Mouse (Mus musculus) gastrocnemius, postnatal 25 days (tissue): ENCODE measurements around the gene Sumo2. TPM values are rescaled to one million over a fixed set of nuclear protein-coding genes. Genes with fewer than 3 reads are reported as not detected.
"Not testable (repeated sequence)": the region's sequence is repeated elsewhere in the genome, so short reads cannot be mapped to it uniquely, and the experiment has no call there.

Experiments
- DNase-seq: peaks from one replicate; pipeline ENCODE4 v3.0.0; 2022
- total RNA-seq, 2 experiments: library from RNA; stranded (reverse); gene quantifications; 1 replicate in 1 of 2; 2 replicates in 1 of 2; pipeline ENCODE4 v1.2.3; 2021

Sumo2 gene
- total RNA-seq, 2 experiments from 2014 or later = 119 to 122 TPM

- peak; percentile 50 for DNase-seq
These were observed 52.4 kb downstream of the Sumo2 start for GRCm38 (mm10) chr11:115483726-115484125.

- no peak for DNase-seq
These were observed 52.8 kb downstream of the Sumo2 start for GRCm38 (mm10) chr11:115483278-115483677.

- no peak for DNase-seq
These were observed 54.4 kb downstream of the Sumo2 start for GRCm38 (mm10) chr11:115481553-115482259.

GRCm38 (mm10) chr11:115478296-115478938, 57.7 kb downstream of the Sumo2 start:
- DNase-seq = no peak

GRCm38 (mm10) chr11:115477388-115477787, 58.7 kb downstream of the Sumo2 start:
- DNase-seq = not testable (repeated sequence)

- not testable (repeated sequence) for DNase-seq
These were observed 59.4 kb downstream of the Sumo2 start for GRCm38 (mm10) chr11:115476630-115477029.

- DNase-seq = no peak
These were observed 60.3 kb downstream of the Sumo2 start for GRCm38 (mm10) chr11:115475758-115476237.

- peak; percentile 94 for DNase-seq
These were observed 60.9 kb downstream of the Sumo2 start, which contains the start of gene Armc7 for GRCm38 (mm10) chr11:115475025-115475757. Gene Armc7, plus strand, starts transcription at chr11:115475667.

GRCm38 (mm10) chr11:115473626-115474275, 62.3 kb downstream of the Sumo2 start:
- DNase-seq = peak; percentile 80

Other genes with a start within 250 kb of the Sumo2 start
- 1 to 10 TPM; 2.9 to 3.6 TPM for gene Fads6, start 238.6 kb downstream of the Sumo2 start, total RNA-seq
- gene Otop2, start 229.1 kb downstream of the Sumo2 start, total RNA-seq = not detected
- gene Ush1g, start 214.2 kb downstream of the Sumo2 start, total RNA-seq = under 1 TPM; 0.56 to 0.97 TPM
- not detected for gene Otop3, start 201.5 kb downstream of the Sumo2 start, total RNA-seq
- 1 to 10 TPM; 1.4 to 2.8 TPM for gene Hid1, start 168.5 kb downstream of the Sumo2 start, total RNA-seq
- gene Cdr2l, start 154.4 kb downstream of the Sumo2 start, total RNA-seq = 1 to 10 TPM; 3.1 to 4.0 TPM
- gene Mrpl58, start 132.5 kb downstream of the Sumo2 start, total RNA-seq = 10 to 100 TPM; 86.6 to 96.1 TPM
- gene Atp5h, start 116.3 kb downstream of the Sumo2 start, total RNA-seq = 100 to 1,000 TPM; 909 to 922 TPM
- 10 to 100 TPM; 13.4 to 14.4 TPM for gene Kctd2, start 116.1 kb downstream of the Sumo2 start, total RNA-seq
- gene Trim80, start 95.7 kb downstream of the Sumo2 start, total RNA-seq = not detected
- not detected for gene Slc16a5, start 73.8 kb downstream of the Sumo2 start, total RNA-seq
- gene Armc7, start 60.6 kb downstream of the Sumo2 start, total RNA-seq = 1 to 10 TPM in 1 of 2 experiments, under 1 TPM in 1; 0.94 to 1.0 TPM
- gene Nt5c, start 44.4 kb downstream of the Sumo2 start, total RNA-seq = 10 to 100 TPM in 1 of 2 experiments, 1 to 10 TPM in 1; 8.7 to 11.2 TPM
- gene Jpt1, start 21.9 kb downstream of the Sumo2 start, total RNA-seq = 10 to 100 TPM; 36.9 to 41.2 TPM
- gene Nup85, start 28.2 kb upstream of the Sumo2 start, total RNA-seq = 10 to 100 TPM; 21.4 to 23.8 TPM
- gene Mrps7, start 67.6 kb upstream of the Sumo2 start, total RNA-seq = 10 to 100 TPM; 62.2 to 67.5 TPM
- 10 to 100 TPM; 10.8 to 12.5 TPM for gene Gga3, start 67.8 kb upstream of the Sumo2 start, total RNA-seq
- 10 to 100 TPM; 35.1 to 54.4 TPM for gene Mif4gd, start 76.7 kb upstream of the Sumo2 start, total RNA-seq
- gene Slc25a19, start 92.0 kb upstream of the Sumo2 start, total RNA-seq = 10 to 100 TPM; 44.7 to 58.7 TPM
- 10 to 100 TPM; 56.5 to 58.2 TPM for gene Grb2, start 172.3 kb upstream of the Sumo2 start, total RNA-seq
- gene Tmem94, start 229.2 kb upstream of the Sumo2 start, total RNA-seq = 10 to 100 TPM; 68.5 to 72.2 TPM